Mouse (Mus musculus) brain, embryonic 14.5 days (tissue): ENCODE data around the gene Rab17. TPM values are rescaled to one million over a fixed set of nuclear protein-coding genes. Genes with fewer than 3 reads are reported as not detected.
A peak's percentile ranks its signal among the peaks of the same experiment; 100 is the strongest.

Source experiments
- DNase-seq: peaks from one replicate; pipeline ENCODE4 v3.0.0-alpha.2; 2011; ENCODE audit warnings: low read depth
- CTCF ChIP-seq: fragments of 200-500 bp; IDR thresholded peaks from 2 replicates; pipeline ENCODE4 v1.5.1; 2012; ENCODE audit warnings: inconsistent platforms, mild to moderate bottlenecking, moderate library complexity, borderline replicate concordance; ENCODE audit not compliant: insufficient read depth, insufficient read length; ENCODE audit errors: extremely low read depth
- POLR2A ChIP-seq: fragments of 200-500 bp; IDR thresholded peaks from 2 replicates; pipeline ENCODE4 v1.6.1; 2012; ENCODE audit warnings: mild to moderate bottlenecking, inconsistent platforms, borderline replicate concordance; ENCODE audit not compliant: poor library complexity, insufficient read depth, insufficient read length, severe bottlenecking; ENCODE audit errors: extremely low read depth
- polyA plus RNA-seq: library from polyadenylated mRNA; depleted of rRNA; stranded (reverse); fragments of >200 nt; gene quantifications from 2 replicates; pipeline ENCODE4 v1.2.3, GENCODE M21; 2012; rRNA removed

Gene Rab17
- polyA plus RNA-seq, 1 experiment = not detected

DNA sequence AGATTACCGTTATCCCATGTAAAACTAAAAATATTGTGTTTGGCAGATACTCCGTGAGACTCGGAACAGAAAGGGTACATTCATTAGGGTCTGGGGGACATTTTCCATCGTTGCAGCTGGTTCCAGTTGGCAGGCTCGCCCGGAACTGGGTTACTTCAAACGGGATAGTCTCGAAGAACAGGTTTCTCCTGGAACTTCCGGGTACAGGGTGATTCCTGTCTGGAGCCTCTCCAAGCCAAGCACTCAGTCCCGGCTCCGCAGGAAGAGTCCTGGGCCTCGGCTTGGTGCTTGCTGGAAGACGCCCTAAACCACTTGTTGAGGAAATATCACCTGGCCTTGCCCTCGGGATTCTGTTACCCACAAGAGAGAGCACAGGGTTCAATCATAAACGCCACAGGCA lies 42.2 kb downstream of the Rab17 start:
- no peak for DNase-seq
- no peak for TF ChIP-seq POLR2A
- TF ChIP-seq CTCF = no peak

DNA sequence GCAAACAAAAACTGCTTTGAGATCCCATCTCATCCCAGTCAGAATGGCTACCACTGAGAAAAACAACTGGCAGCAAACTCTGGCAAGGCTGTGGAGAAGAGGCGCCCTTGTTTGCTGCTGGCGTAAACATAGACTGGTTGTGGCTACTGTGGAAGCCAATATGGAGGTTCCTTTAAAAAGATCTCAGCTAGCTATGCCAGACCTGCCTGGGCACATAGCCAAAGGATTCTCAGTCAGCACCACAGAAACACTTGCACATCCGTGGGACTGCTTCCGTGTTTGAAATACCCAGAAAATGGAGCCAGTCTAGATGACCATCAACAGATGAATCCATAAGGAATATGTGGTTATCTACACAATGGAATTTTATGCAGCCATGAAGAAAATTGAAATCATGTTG lies 43.4 kb downstream of the Rab17 start:
- peak; percentile 55 for DNase-seq
- no peak for TF ChIP-seq POLR2A
- TF ChIP-seq CTCF = no peak

DNA sequence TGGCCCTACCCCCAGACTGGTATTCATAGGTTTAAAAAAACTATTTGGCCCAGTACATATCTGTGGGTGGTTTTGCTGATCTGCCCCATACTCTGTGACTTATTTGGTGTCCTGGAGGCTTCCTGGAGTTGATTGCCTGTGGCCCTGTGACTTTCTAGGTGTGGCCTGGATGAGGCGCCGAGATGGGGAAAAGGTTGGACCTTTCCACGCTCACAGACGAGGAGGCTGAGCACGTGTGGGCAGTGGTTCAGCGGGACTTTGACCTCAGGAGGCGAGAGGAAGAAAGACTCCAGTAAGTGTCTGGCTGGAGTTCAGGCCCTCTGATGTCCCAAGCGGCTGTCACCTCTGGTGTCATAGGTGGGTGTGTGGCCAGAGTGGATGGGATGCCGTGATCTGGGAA lies 47.8 kb downstream of the Rab17 start:
- DNase-seq = no peak

DNA sequence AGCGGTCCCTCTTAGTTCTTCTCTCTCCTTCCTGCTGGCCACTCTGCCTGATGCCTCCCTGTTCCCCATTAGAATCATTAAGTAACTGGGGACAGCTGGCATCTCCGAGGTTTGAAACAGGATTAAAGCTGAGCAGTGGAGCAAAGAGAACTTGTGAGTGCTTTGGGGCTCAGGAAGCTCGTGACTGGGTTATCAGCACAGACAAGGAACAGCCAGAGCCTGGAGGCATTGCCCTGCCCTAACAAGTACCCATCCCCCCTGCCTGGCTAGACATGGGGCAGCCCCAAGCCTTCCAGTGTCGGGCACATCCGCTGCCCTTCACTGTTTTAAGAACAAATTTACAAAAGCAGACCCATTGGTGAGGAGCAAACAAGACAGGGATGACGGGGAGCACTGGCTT lies 52.0 kb downstream of the Rab17 start:
- TF ChIP-seq POLR2A = no peak
- no peak for TF ChIP-seq CTCF
- no peak for DNase-seq

More for the DNA sequence above, 47.8 kb downstream of the Rab17 start:
- no peak for TF ChIP-seq POLR2A
- TF ChIP-seq CTCF = no peak

DNA sequence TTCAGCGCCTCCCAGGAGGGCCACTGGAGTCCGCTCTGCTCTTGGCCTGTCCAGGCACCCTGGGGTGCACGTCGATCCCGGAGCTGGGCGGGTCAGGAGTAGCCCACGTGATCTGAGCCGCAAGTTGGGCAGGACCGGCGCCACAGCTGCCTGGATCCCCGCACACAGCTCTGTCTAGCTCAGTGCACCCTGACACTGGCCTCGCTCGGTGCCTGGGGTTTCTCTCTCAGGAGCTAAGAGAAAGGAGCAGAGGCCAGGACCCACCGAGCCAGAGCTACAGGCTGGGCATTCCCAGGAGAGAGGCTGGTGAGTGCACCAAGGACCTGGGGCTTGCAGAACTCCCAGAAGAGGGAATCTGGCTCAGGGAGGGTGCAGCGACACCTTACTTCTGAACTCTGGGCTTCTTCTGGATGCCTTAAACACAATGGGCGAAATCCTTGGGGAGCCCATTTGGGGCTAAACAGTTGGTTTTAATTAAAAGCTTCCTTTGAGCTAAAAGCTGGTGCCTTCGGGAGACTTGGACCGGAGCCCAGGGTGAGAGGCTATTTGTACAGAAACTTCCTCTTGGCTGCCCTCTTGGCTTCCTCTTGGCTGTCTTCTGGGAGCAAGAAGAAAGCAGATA lies 54.4 kb downstream of the Rab17 start, which contains the start of gene Mlph:
Mlph (plus strand) TSS at position 138 of the 622 bp plus-strand sequence.
- no peak for TF ChIP-seq CTCF
- no peak for TF ChIP-seq POLR2A
- peak; percentile 61 for DNase-seq

DNA sequence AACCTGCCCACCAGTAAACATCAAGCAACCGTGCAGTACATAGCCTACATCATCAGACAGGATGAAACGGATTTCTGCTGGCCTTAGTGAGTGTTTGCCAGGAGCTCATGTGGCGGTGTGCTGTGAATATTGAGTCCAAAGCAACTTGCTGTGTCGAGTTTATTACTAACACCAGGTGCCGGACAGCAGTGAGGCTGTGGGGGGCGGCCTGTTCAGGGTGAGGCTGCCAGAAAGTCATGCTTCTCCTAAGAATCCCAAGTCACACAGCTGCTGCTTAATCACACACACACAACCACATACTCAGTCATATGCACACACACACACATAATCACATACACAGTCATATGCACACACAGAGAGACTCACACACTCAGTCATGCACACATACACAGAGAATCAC lies 56.2 kb downstream of the Rab17 start:
- no peak for DNase-seq
- TF ChIP-seq CTCF (no peak), POLR2A (no peak)

DNA sequence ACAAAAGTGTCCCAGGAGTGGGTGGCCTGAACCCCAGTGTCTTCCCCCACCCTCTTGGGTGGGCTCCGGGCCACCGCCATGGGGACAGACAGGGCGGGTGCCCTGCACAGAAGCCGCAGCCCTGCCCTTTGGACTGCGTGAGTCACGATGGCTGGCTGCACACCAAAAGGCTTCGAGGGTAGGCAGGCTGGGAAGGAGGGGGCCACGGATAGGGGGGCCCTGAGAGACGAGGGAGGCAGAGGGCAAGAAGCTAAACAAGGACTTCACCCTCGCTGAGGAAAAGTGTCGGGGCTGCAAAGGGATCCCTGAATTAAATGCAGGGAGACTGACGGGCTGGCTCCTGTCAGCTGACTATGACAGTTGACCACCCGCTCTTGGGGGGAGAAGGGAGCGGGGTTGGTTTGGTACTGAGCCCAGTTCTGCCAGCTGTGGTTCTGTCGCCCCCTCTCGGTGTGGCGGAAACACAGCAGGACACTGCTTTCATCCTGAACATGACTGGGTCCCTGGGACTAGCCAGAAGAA lies 59.8 kb downstream of the Rab17 start:
- TF ChIP-seq POLR2A (no peak), CTCF (peak; percentile 25; the same call in 1 of the 2 replicates)

DNA sequence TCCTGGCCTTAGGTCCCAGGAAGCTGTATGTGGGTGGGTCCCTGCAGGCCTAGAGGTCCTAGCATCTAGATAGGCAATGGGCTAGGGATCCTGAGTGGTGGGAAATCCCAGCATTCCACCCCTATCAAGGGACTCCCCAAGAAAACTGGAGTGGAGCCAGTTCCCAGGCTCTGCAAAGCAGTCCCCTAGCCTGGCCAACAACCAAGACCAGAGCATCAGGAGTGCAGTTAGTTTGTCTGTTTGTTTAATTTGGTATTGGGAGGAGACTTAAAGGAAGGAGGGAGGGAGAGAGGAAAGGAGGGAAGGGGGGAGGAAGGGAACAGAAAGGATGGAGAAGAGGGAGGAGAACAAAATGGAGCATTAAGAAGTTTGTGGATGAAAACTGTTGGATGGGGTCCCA lies 60.3 kb downstream of the Rab17 start:
- TF ChIP-seq CTCF (no peak), POLR2A (no peak)
- peak; percentile 55 for DNase-seq

More for the DNA sequence above, 59.8 kb downstream of the Rab17 start:
- no peak for DNase-seq

Other genes starting within 250 kb of the Rab17 start
- gene Col6a3, start 125.7 kb downstream of the Rab17 start, polyA plus RNA-seq = 14.9 and 22.3 TPM in 2 replicates
- 0.20 and 0.31 TPM in 2 replicates for gene Mlph, start 54.6 kb downstream of the Rab17 start, polyA plus RNA-seq
- gene Prlh, start 16.6 kb downstream of the Rab17 start, polyA plus RNA-seq = not detected in 2 replicates
- 26.0 and 31.7 TPM in 2 replicates for gene Lrrfip1, start 29.1 kb upstream of the Rab17 start, polyA plus RNA-seq
- gene Rbm44, start 175.4 kb upstream of the Rab17 start, polyA plus RNA-seq = 0.19 and 0.26 TPM in 2 replicates
- 2.6 and 3.8 TPM in 2 replicates for gene Ramp1, start 210.2 kb upstream of the Rab17 start, polyA plus RNA-seq